Mouse (Mus musculus) gastrocnemius, postnatal 25 days (tissue): ENCODE data around the gene Entpd7. TPM values are rescaled to one million over a fixed set of nuclear protein-coding genes. Genes with fewer than 3 reads are reported as not detected.
A peak's percentile ranks its signal among the peaks of the same experiment; 100 is the strongest.

Source experiments
- DNase-seq: peaks from one replicate; pipeline ENCODE4 v3.0.0; 2022
- long read RNA-seq, 2 experiments: library from polyadenylated mRNA; stranded (forward); transcript quantifications; one replicate each; pipeline ENCODE4 v2.0.0; 2021
- total RNA-seq, 2 experiments: library from RNA; stranded (reverse); gene quantifications; 1 replicate in 1 of 2; 2 replicates in 1 of 2; pipeline ENCODE4 v1.2.3; 2021

Entpd7 gene
- 1 to 10 TPM; 1.8 TPM for total RNA-seq
- long read RNA-seq, experiment 1, result 0 reads
- long read RNA-seq, experiment 2, full-length matches to known transcripts, result 1 of 1 reads
- long read RNA-seq, experiment 2, partial matches to known transcripts, result 0 of 1 reads
- long read RNA-seq, experiment 2, other reads (novel, unspliced or antisense), result 0 of 1 reads

DNA sequence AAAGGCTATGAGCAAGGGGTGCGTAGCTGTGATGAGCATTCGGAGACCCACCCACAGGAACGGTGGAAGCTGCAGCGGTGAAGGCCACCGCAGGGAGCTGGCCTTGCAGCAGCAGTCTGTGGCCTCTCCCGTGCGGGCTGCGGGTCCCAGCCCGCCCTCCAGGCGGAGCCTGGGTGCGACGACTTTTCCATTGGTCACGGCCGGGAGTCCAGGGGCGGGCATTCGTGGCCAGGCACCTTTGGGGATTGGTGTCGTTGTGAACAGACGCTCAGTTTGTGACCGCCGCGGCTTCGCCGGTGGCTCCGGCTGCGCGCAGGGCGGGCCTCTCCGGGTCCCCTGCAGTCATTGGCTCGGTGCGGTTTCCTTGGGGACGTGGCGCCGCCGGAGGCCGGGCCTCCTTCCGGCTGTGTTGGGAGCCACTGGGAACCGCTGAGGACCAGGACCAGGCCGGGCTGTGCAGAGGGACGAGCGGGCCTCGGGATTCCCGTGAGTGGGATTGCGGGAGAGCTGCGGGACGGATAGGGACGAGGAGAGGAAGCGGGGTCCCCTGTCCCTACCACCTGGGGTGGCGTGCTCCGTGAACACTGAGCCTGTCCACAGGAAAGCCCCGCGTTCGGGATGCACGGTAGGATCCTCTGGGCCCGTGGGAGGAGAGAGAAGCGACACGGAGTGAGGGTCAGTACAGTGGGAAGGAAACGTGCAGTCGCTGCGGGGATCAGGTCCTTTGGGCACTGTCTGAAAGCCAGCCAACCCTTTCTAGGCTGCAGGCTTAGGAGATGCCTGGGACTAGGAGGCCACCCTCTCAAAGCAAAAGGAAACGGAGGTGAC lies at the start of gene Entpd7:
TSS of gene Entpd7 (plus strand) at position 254 of the 828 bp plus-strand sequence.
- DNase-seq, result peak; percentile 98

GRCm38 (mm10) chr19:43641833-43642232 lies 47.6 kb upstream of the Entpd7 start:
- DNase-seq, result no peak

- no peak for DNase-seq
Measured at GRCm38 (mm10) chr19:43642843-43643242, 46.6 kb upstream of the Entpd7 start.

DNA sequence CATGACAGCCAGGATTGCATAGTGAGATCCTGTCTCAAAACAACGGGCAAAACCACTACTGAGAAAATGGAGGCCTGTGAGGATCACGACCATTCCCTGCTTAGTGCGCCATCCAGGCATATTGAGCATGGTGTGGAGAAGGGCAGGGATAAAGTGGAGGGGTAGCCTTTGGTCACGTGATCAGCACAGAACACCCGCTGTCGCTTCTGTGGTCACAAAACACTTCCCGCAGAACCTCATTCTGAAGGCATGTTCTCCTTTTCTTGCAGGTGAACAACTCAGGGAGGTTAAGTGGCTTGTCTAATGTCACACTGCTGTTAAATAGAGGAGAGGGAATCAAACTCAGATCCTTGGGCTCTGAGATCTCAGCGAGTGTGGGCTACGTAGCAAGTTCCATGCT lies 44.0 kb upstream of the Entpd7 start:
- DNase-seq, result no peak

- no peak for DNase-seq
Measured at GRCm38 (mm10) chr19:43646852-43647251, 42.6 kb upstream of the Entpd7 start.

GRCm38 (mm10) chr19:43647261-43647660 lies 42.2 kb upstream of the Entpd7 start:
- DNase-seq, result no peak

DNA sequence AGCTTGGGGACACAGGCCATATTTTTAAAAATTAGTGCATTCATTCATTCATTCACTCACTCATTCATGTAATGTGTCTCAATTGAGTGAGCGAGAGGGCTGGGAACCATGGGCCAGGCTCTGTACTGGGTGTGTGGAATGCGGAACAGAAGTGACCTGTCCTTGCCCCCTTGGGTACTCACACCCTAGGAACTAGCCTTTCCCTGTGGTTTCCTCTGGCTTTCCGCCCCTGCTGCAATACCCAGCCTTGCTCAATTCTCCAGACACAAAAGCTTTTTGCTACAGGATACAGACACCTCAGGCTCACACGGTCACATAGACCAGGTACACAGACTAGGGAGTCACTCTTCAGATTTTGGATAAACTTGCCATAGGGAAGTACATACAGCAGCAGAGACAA lies 41.1 kb upstream of the Entpd7 start:
- DNase-seq, result no peak

- DNase-seq, result no peak
Measured at GRCm38 (mm10) chr19:43651241-43651785, 38.2 kb upstream of the Entpd7 start.

- peak; percentile 33 for DNase-seq
Measured at GRCm38 (mm10) chr19:43655735-43656492, 33.6 kb upstream of the Entpd7 start.

- DNase-seq, result no peak
Measured at GRCm38 (mm10) chr19:43659632-43660031, 29.8 kb upstream of the Entpd7 start.

DNA sequence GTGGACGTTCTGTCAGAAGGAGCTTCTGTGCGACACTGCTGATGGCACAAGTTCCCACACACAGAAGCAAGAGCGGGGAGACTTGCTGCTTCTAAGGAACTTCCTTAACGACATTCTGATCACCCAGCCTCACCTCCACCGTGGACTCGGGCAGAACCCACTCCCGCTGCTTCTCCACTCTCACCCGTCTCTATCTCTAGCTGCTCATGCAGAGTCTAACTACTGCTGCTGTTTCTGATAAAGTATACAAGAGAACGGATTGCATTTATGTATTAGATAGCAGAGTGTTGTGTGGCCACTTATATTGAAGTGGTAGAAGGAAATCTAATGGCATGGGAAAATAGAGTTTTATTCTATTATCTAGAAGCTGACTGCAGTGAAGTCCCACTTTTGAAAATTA lies 28.7 kb upstream of the Entpd7 start:
- DNase-seq, result no peak

DNA sequence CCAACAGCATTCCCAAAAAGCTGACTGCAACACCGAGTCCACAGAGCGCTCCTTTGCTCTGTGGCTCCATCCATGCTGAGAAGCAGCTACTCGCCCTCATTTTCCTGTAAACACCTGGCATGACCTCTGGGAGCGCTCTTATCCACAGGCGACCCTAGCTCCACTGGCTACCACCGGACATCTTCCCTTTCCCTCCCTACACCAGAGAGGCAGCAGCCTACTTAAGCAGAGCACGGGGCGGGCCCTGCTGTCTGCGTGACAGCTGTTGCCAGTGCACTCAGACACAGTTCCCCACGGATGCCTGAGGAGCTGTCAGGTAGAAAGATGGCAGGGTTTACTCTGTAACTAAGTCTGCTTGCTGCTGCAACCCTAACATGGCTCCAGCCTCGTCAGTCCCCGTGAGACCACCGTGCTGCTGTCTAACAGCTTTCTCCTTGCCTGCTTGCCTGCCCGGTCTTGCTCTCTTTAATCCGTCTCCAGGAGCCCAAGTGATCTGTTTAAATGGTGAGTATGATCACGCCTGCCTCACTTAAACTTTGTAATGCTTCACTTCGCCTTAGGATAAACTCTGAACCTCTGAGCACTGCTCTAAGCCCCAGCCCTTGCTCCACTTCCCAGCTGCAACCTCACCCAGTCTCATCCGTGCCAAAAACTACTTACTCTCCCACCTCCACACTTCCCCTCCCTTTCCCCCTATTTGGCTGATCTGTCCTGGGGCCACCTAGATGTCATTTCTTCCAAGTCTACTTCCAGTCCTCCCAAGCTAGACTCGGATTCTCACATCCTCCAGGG lies 27.1 kb upstream of the Entpd7 start:
- DNase-seq, result no peak

DNA sequence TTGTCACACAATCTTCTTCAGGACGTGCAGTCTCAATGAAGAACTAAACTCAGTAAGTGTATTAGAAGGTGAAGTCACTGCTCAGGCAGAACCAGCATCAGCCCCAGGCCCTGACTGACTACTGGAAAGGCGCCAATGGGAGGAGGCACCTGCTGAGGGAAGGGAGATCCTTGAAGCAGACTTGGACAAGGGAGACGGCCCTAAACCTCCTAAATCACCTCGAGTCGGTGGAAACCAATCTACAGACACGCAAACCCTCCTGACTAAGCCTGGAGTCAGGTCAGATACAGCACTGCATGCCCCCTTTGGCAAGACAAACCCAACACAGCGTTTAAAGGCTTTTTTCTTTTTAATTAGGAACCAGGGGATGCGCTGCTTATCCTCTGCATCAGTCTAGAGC lies 26.0 kb upstream of the Entpd7 start:
- DNase-seq, result no peak

- DNase-seq, result no peak
Measured at GRCm38 (mm10) chr19:43665441-43666048, 23.9 kb upstream of the Entpd7 start.

DNA sequence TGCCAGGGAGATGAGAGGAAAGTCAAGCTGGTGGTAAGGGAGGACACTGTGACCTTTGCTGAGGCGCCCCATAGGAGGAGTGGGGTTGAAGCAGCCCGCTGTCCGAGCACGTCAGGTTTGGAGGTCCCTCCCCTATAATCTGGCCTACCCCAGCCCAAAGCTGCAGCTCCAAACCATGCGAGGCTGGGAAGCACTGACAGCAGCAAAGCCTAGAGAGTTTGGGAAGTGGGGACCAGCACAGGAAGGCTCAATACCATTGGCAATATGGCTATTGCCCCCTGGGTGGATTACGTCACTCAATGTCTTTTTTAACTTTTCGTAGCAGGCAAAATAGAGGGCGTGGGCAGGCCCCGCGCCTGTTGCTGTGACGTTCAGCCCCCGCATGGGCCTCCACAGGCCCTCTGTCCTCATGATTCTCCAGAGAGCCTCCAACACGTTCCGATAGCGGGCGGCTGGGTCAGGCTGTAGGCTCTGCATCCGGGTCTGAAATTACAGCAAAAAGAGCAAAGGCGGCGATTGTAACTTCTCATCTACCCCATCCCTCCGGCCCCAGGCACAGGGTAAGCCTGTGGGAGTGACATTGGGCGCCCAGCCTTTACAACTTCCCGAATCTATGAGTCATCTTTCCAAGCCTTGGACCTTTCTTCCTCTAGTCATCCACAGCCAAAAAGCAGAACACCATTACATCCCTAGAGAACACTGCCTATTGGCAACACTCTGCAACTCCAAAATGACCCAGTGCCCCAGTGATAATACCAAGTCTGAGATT lies 22.6 kb upstream of the Entpd7 start:
- DNase-seq, result peak; percentile 29

DNA sequence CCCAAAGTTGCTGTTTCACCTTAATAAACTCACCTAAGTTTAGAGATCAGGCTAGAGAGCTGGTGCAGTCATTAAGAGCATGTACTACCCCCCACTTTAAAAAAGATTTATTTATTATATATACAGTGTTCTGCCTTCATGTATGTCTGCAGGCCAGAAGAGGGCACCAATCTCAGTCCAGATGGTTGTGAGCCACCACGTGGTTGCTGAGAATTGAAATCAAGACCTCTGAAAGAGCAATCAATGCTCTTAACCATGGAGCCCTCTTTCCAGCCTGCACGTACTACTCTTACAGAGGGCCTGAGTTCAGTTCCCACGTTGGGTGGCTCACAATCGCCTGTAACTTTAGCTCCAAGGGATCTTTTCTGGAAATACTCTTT lies 22.1 kb upstream of the Entpd7 start:
- no peak for DNase-seq

GRCm38 (mm10) chr19:43669136-43669759 lies 20.2 kb upstream of the Entpd7 start:
- no peak for DNase-seq

DNA sequence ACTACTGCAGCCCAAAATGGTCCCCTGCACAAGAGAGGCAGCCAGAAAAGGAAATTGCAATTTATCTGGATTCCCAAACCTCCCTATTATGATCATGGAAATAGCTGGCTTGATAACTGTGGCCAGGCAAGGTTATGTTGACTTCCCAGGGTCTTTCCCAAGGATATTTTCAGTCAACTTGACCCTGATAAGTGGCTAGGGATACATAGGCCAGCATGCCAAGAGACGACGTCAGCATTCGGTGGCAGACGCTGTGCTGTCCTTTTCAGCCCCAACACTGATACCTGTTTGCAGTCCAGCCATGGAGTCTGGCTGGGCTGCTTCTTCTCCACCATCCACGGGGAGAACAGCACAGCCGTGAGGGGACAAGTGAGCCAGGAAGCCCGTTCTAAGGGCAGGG lies 18.4 kb upstream of the Entpd7 start:
- no peak for DNase-seq

DNA sequence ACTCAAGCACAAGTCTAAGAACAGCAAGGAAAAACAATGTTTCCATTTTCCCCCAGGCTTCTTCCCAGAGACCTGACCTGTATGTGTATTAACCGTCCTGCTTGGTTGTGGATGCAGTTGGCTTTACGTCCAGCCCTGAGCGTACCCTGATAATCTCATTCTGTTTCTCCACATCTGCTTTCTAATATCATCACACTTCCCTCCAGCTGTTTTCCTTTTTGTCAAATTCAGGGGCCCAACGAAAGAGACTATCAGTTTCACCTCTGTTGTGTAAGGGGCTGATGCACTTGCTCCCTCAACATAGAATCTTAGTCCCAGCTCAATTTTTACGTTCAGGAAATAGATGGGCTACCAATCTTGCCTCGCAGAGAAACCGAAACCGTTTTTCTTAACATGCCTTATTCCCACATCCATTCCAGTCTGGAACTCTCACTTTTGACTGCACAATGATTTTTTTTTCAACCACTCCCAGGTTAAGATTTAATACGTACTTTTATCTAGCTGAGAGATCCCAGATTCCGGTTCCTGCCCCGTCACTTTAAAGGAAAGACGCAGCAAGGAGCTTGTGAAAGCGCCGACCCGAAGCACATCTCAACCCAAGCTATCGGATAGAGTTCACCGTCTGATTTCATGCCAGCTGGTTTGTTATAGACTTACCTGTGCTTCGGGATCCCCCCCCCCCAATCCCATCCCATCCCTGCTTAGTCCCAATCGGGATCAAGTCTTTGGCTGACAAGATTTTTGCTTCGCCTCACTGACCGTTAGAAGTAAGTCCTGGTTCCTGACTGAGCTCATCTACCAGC lies 15.8 kb upstream of the Entpd7 start:
- no peak for DNase-seq

DNA sequence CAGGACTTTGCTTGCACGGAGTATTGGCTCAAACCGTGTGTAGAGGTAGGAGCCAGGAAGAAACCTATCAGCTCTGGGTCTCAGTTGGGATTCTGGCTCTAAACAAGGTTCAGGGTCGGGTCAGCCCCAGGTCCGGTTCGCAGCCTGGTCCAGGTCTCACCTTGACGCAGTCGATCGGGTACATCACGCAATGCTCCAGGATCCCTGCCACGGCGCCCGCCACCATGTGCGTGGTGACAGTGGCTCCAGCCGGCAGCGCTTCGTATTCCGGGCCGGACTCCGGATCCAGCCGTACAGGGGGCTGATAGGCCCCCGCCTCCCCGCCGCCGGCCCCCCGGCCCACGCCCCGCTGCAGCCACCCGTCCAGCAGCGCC lies 15.2 kb upstream of the Entpd7 start:
- no peak for DNase-seq
